Mouse (Mus musculus) bone marrow, adult 2 months (tissue): Measurements from ENCODE around the gene Etnk1.

Experiments used
- CTCF ChIP-seq: fragments of 200-500 bp; IDR thresholded peaks from 2 replicates; pipeline ENCODE4 v1.5.1; 2011; ENCODE audit warnings: low read length, control low read depth; ENCODE audit not compliant: control insufficient read depth, insufficient read depth
- POLR2A ChIP-seq: fragments of 200-500 bp; IDR thresholded peaks from 2 replicates; pipeline ENCODE4 v1.6.1; 2011; ENCODE audit warnings: low read depth, mild to moderate bottlenecking, control low read depth, low read length, borderline replicate concordance; ENCODE audit not compliant: control insufficient read depth

GRCm38 (mm10) chr6:143170166-143170960, 3.3 kb downstream of the Etnk1 start:
- TF ChIP-seq POLR2A (no peak), CTCF (no peak)
